Mouse (Mus musculus) granulocyte monocyte progenitor cell, adult 5-6 weeks (primary cell): Measurements from ENCODE around the gene 4931422A03Rik. TPM values are rescaled to one million over a fixed set of nuclear protein-coding genes. Genes with fewer than 3 reads are reported as not detected.
"Not testable (repeated sequence)": the region's sequence is repeated elsewhere in the genome, so short reads cannot be mapped to it uniquely, and the experiment has no call there.

Experiments used
- ATAC-seq: replicated peaks from 2 replicates; pipeline ENCODE4 v1.8.0; 2016; ENCODE audit warnings: mild to moderate bottlenecking, moderate TSS enrichment, inconsistent platforms; ENCODE audit not compliant: poor library complexity, severe bottlenecking
- total RNA-seq, 2 experiments: library from RNA; stranded (forward) in 1 of 2; stranded (reverse) in 1 of 2; fragments of 200-712, 200-1000 nt in 1 of 2; fragments of >200 nt in 1 of 2; fragmentation: Nextera tagmentation in 1 of 2; gene quantifications; 2 replicates each; pipeline ENCODE4 v1.2.3; 2014 to 2017

4931422A03Rik gene
- not detected in 2 replicates for total RNA-seq (2014; fragmentation: Nextera tagmentation)
- 0.98 TPM in 1 of 2 replicates, not detected in the other for total RNA-seq (2017)

GRCm38 (mm10) chr2:104028139-104028723, at the start of gene 4931422A03Rik:
Gene 4931422A03Rik (minus strand): TSS chr2:104028361.
- peak; percentile 42; the same call in 1 of the 2 replicates for ATAC-seq

- peak; percentile 97 for ATAC-seq
Observed at GRCm38 (mm10) chr2:104069704-104070185, 41.6 kb upstream of the 4931422A03Rik start, which contains the start of gene Cd59b. Gene Cd59b (plus strand): TSS chr2:104069849.

GRCm38 (mm10) chr2:104068450-104068849, 40.3 kb upstream of the 4931422A03Rik start, which contains the start of gene Gm10799:
Gene Gm10799 (minus strand): TSS chr2:104068550.
- not testable (repeated sequence) for ATAC-seq

GRCm38 (mm10) chr2:104065526-104065925, 37.4 kb upstream of the 4931422A03Rik start, which contains the start of gene Gm10912:
Gene Gm10912 (plus strand): TSS chr2:104065826.
- not testable (repeated sequence) for ATAC-seq

- ATAC-seq, result no peak
Observed at GRCm38 (mm10) chr2:104064152-104064551, 36.0 kb upstream of the 4931422A03Rik start.

GRCm38 (mm10) chr2:104062665-104063064, 34.5 kb upstream of the 4931422A03Rik start:
- no peak for ATAC-seq

GRCm38 (mm10) chr2:104060996-104061395, 32.8 kb upstream of the 4931422A03Rik start:
- ATAC-seq, result no peak

- ATAC-seq, result no peak
Observed at GRCm38 (mm10) chr2:104059786-104060185, 31.6 kb upstream of the 4931422A03Rik start.

GRCm38 (mm10) chr2:104058954-104059353, 30.8 kb upstream of the 4931422A03Rik start:
- no peak for ATAC-seq

GRCm38 (mm10) chr2:104058381-104058780, 30.2 kb upstream of the 4931422A03Rik start:
- ATAC-seq, result no peak

- ATAC-seq, result no peak
Observed at GRCm38 (mm10) chr2:104044479-104045080, 16.4 kb upstream of the 4931422A03Rik start.

GRCm38 (mm10) chr2:104043624-104044478, 15.7 kb upstream of the 4931422A03Rik start:
- ATAC-seq, result no peak

- ATAC-seq, result no peak
Observed at GRCm38 (mm10) chr2:104042766-104043165, 14.6 kb upstream of the 4931422A03Rik start.

GRCm38 (mm10) chr2:104041632-104042031, 13.5 kb upstream of the 4931422A03Rik start:
- peak; percentile 33; the same call in 1 of the 2 replicates for ATAC-seq

GRCm38 (mm10) chr2:104038236-104038635, 10.1 kb upstream of the 4931422A03Rik start:
- no peak for ATAC-seq

GRCm38 (mm10) chr2:104036316-104036715, 8.2 kb upstream of the 4931422A03Rik start:
- ATAC-seq, result no peak

- ATAC-seq, result no peak
Observed at GRCm38 (mm10) chr2:104035595-104035994, 7.4 kb upstream of the 4931422A03Rik start.

GRCm38 (mm10) chr2:104034832-104035472, 6.8 kb upstream of the 4931422A03Rik start:
- ATAC-seq, result peak; percentile 87

GRCm38 (mm10) chr2:104032056-104032455, 3.9 kb upstream of the 4931422A03Rik start:
- ATAC-seq, result no peak

- ATAC-seq, result no peak
Observed at GRCm38 (mm10) chr2:104030381-104030780, 2.2 kb upstream of the 4931422A03Rik start.
